Mouse (Mus musculus) spleen, postnatal 14 days (tissue): ENCODE results near the gene Fbxo3.
"Not testable (repeated sequence)": the region's sequence is repeated elsewhere in the genome, so short reads cannot be mapped to it uniquely, and the experiment has no call there.

Source experiments
- DNase-seq, 2 experiments: peaks; one replicate each; pipeline ENCODE4 v3.0.0; 2021 to 2022; ENCODE audit warnings: low spot score in 2 of 2

Fbxo3 gene

GRCm38 (mm10) chr2:104036316-104036715, 8.8 kb downstream of the Fbxo3 start:
- no peak for DNase-seq

DNA sequence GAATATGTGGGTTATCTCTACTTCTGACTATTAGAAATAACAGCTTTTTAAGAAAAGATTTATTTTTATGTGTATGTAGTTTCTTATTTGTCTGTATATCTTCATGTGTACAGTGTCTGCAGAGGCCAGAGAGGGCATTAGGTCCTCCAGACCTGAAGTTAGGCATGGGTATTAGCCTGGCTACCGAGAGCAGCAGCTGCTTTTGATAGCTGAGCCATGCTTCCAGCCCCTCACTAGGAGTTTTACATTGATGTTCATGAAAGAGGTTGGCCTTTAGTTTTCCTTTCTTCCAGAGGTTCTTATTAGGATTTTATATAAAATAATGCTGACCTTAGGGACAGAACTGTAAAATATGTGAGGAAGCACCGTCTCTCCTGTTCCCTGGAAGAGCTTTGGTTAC, 10.7 kb downstream of the Fbxo3 start:
- no peak for DNase-seq

DNA sequence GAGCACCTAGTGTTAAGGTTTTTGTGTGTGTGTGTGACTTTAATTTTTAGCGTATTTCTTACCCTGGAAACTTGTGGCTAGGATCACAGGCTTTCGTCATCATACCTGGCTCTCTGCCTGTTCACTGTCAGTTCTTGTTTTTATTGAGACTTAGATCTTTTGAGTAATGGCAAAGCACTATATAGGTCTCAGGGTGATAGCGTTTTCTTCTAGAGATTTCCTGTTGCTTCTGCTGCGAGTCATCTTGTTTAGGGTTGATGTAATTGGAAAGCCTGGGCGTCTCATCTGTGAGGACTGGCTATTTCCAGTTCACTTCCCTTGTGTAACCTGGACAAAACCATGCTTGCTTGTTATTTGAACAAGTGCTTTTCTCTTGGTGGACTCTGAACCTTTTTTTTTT, 14.1 kb downstream of the Fbxo3 start:
- no peak for DNase-seq

- no peak for DNase-seq
These were observed 15.2 kb downstream of the Fbxo3 start for GRCm38 (mm10) chr2:104042766-104043165.

GRCm38 (mm10) chr2:104043624-104044478, 16.3 kb downstream of the Fbxo3 start:
- no peak for DNase-seq

DNA sequence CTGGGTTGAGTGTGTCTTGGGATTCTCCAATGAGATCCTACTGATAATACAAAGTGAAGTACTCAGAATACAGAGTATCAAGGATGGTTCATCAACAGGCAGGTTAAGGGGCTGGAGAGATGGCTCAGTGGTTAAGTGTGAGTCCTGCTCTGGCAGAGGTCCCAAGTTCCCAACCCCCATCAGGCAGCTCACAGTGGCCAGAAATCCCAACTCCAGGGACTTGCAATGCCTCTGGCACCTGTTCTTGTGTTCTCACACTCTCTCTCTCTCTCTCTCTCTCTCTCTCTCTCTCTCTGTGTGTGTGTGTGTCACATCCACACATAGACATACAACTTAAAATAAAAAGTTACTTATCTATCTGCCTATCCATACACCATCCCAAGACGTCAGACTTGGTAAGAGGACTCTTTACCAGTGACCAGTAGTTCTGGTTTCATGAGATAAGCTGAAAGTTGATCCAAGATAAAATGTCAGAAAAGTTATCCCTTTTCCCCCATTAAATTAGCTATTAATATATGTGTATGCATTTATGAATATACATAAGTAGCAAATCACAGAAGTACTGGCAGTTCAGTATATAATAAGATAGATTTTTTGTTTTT, 17.1 kb downstream of the Fbxo3 start:
- DNase-seq: no peak

- DNase-seq: no peak
These were observed 30.9 kb downstream of the Fbxo3 start for GRCm38 (mm10) chr2:104058381-104058780.

DNA sequence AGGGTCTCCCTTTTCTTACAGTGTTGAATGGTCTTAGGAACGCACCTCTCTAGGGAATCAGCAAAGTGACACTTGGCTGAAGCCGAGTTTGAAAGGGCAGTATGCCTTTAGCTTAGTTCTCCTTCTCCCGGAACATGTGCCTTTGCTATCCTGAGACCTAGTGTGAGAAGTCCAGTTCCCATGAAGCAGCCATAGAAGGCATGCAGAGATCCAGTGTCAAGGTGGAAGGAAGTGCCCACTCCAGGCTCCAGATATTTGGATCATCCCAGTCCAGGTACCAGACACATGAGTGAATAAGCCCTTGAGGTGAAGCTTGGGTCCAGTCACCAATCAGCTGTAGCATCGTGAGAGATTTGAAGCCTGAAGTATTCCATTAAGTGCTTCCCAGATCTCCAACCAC, 31.4 kb downstream of the Fbxo3 start:
- no peak for DNase-seq

- no peak for DNase-seq
These were observed 32.3 kb downstream of the Fbxo3 start for GRCm38 (mm10) chr2:104059786-104060185.

GRCm38 (mm10) chr2:104060996-104061395, 33.5 kb downstream of the Fbxo3 start:
- DNase-seq: no peak

DNA sequence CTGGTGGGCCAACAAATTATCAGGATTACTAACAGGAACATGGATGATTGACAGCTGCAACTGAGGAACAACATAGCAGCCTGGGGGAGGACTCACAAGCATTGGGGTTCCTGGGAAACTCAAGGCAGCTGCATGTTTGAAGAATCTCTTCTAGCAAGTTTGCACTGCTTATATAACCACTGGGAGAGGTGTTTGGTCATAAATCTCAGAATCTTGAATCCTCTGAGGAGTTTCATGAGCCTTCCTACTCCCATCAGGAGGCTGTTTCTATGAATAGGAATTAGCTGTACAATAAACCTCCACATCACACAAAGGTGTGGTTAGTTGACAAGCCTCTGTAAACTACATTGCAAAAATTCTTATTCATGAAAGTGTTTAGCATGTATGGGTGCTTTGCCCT, 35.1 kb downstream of the Fbxo3 start:
- no peak for DNase-seq

DNA sequence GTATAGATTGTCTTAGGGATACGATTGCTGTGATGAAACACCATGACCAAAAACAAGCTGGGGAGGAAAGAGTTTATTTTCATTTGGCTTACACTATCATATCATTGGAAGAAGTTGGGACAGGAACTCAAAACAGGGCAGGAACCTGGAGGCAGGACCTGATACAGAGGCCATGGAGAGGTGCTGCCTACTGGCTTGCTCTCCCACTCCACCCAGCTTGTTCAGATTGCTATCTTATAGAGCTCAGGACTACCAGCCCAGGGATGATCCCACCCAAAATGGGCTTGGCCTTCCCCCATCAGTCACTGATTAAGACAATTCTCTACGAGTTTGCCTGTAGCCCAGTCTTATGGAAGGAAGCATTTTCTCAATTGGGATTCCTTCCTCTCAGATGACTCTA, 36.6 kb downstream of the Fbxo3 start:
- DNase-seq: no peak

GRCm38 (mm10) chr2:104065526-104065925, 38.0 kb downstream of the Fbxo3 start, which contains the start of gene Gm10912:
Gene Gm10912 (plus strand): TSS chr2:104065826.
- DNase-seq: not testable (repeated sequence)

GRCm38 (mm10) chr2:104068450-104068849, 40.9 kb downstream of the Fbxo3 start, which contains the start of gene Gm10799:
Gene Gm10799 (minus strand): TSS chr2:104068550.
- not testable (repeated sequence) for DNase-seq

GRCm38 (mm10) chr2:104069704-104070185, 42.2 kb downstream of the Fbxo3 start, which contains the start of gene Cd59b:
Gene Cd59b (plus strand): TSS chr2:104069849.
- DNase-seq: peak; percentile 64 to 72

DNA sequence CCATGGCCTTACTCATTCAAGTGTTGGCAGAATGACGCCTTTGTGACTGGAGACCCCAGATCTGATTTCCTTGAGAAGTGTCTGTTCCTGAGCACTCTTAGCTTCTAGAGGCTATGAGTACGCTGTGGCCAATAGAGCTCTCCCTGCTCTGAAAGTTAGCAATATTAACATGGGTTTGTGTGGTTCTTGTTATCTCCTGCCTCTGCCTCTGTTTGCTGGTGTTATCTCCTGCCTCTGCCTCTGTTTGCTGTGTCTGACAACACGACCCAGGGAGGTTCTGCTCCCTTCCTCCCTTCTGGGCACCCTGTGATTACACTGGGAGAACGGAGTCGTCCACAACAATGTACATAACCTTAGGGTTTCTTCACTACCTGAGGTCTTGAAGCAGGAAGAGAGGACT, 50.8 kb downstream of the Fbxo3 start:
- DNase-seq: not testable (repeated sequence)

- not testable (repeated sequence) for DNase-seq
These were observed 54.0 kb downstream of the Fbxo3 start for GRCm38 (mm10) chr2:104081436-104082050.

DNA sequence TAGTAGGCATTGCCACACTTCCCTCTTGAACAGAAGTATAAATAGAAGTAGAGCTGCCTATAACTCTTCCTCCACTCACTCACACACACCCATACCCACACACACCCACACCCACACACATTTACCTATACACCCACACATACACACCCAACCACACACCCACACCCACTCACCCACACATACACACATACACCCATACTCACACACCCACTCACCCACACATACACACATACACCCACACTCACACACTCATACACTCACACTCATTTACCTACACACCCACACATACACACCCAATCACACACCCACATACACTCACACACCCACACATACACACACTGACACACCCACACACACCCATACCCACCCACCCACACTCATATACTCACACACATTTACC, 55.0 kb downstream of the Fbxo3 start:
- no peak for DNase-seq

GRCm38 (mm10) chr2:104084027-104084426, 56.5 kb downstream of the Fbxo3 start:
- not testable (repeated sequence) for DNase-seq

GRCm38 (mm10) chr2:104087562-104087961, 60.0 kb downstream of the Fbxo3 start:
- not testable (repeated sequence) for DNase-seq

DNA sequence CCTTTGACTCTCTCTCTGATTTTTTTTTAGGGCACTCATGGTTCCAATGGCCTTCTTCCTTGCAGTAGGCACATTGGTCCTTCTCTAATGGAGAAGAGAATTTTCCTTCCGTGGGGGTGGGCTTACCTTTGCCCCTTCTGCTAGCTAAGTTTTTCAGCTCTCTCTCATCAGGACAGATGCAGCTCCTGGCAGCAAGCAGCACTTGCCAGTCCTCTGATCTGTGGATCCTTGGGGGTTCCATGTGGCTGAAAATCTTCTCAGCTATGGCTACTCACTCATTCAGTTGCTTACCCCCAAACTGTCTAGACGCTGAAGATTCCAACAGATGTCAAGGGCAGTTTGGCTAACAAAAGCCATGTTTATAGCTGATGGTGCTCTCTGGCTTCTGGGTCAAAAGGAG, 65.8 kb downstream of the Fbxo3 start:
- no peak for DNase-seq

- DNase-seq: peak; percentile 77
These were observed 68.3 kb downstream of the Fbxo3 start, which contains the start of gene Cd59a for GRCm38 (mm10) chr2:104095741-104096213. Gene Cd59a (plus strand): TSS chr2:104095801.
